Mouse (Mus musculus) liver, embryonic 14.5 days (tissue): ENCODE data around the gene Bcas3.

ENCODE experiments used
- CTCF ChIP-seq: IDR thresholded peaks from 2 replicates; pipeline ENCODE4 v1.5.1; 2016; ENCODE audit warnings: antibody characterized with exemption, low read depth, control low read depth
- EP300 ChIP-seq: IDR thresholded peaks from 2 replicates; pipeline ENCODE4 v1.6.1; 2016; ENCODE audit warnings: antibody characterized with exemption, low read depth

DNA sequence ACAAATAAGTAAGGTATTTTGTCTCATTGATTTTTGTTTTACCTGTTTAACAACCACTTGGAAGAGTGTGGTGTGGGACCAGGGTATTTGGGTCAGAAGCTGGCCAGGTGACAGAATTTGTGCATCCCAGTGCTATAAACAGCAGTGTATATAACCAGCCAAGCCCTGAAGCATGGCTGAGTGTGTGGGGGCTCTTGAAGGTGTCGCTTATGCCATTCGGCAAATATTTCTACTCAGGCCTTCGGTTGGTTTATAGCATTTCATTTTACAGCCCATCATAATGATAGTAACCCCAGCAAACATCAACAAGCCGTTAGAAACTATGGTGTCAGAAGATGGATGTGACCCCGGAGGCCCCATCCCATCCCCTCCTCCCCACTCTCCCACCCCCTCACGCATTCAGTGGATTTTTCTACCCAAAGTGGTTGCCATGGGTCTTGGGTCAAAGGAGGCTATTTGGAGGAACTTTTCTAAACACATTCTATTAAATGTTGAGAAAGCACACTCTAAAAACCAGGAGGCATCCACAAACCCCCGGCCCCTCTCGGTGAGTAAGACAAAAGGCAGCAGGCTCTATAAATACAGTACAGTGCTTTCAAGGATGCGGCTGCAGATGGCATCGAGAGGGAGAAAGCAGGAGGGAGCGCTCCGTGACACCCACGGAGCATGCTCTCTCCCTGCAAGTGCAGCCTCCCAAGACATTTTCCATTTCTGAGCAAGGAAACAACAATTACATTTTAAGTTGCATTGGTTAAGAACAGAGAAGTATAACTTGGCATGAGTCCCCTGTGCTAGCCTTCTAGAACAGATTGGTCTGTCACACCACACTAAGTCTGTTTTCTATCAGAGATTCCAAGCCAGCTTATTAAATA, 401.9 kb downstream of the Bcas3 start:
- TF ChIP-seq CTCF (no peak), EP300 (no peak)
